Mouse (Mus musculus) embryonic fibroblast, embryonic 13.5 days (primary cell): ENCODE data around the gene Psmb3. TPM values are rescaled to one million over a fixed set of nuclear protein-coding genes. Genes with fewer than 3 reads are reported as not detected.

Experiments
- H3K27ac ChIP-seq: 2 replicates; pipeline ENCODE4 v1.5.1; 2012; ENCODE audit warnings: low read length, control low read depth, inconsistent platforms; ENCODE audit not compliant: insufficient read depth
- H3K4me1 ChIP-seq: 2 replicates; pipeline ENCODE4 v1.6.1; 2011; ENCODE audit warnings: low read length; ENCODE audit not compliant: control insufficient read depth, insufficient read depth
- H3K4me3 ChIP-seq: 2 replicates; pipeline ENCODE4 v1.5.1; 2011; ENCODE audit warnings: mild to moderate bottlenecking, control low read depth, low read length; ENCODE audit not compliant: insufficient read depth
- CTCF ChIP-seq: IDR thresholded peaks from 2 replicates; pipeline ENCODE4 v1.5.1; 2011; ENCODE audit warnings: mild to moderate bottlenecking, control low read depth, low read length, moderate library complexity, borderline replicate concordance; ENCODE audit not compliant: insufficient read depth
- POLR2A ChIP-seq: IDR thresholded peaks from 2 replicates; pipeline ENCODE4 v1.6.1; 2011; ENCODE audit warnings: low read depth, mild to moderate bottlenecking, control low read depth, low read length, moderate library complexity
- polyA plus RNA-seq: library from polyadenylated mRNA; stranded (reverse); fragments of >200 nt; gene quantifications from 2 replicates; pipeline ENCODE4 v1.2.4, GENCODE M21; 2011; ENCODE audit warnings: low read depth; ENCODE audit not compliant: missing spikeins, insufficient read length

Psmb3 gene
- polyA plus RNA-seq, 1 experiment = 229 TPM

GRCm38 (mm10) chr11:97745331-97745721 lies 42.1 kb downstream of the Psmb3 start:
- Histone ChIP-seq H3K27ac (no peak overlapping the region), H3K4me3 (no peak overlapping the region), H3K4me1 (peaks cover 16% of the 10 kb centered on the region)
- no peak for TF ChIP-seq CTCF

GRCm38 (mm10) chr11:97747773-97748172 lies 44.6 kb downstream of the Psmb3 start:
- TF ChIP-seq CTCF (no peak), POLR2A (no peak)
- H3K4me1 ChIP-seq = peaks cover 8% of the 10 kb centered on the region
- H3K27ac ChIP-seq = no peak overlapping the region

GRCm38 (mm10) chr11:97748496-97748895 lies 45.3 kb downstream of the Psmb3 start:
- H3K4me1 ChIP-seq = peaks cover 4% of the 10 kb centered on the region
- TF ChIP-seq POLR2A (no peak), CTCF (no peak)

More at GRCm38 (mm10) chr11:97747773-97748172, 44.6 kb downstream of the Psmb3 start:
- H3K4me3 ChIP-seq = no peak overlapping the region

GRCm38 (mm10) chr11:97753277-97753676 lies 50.1 kb downstream of the Psmb3 start:
- Histone ChIP-seq H3K4me1 (peaks cover 4% of the 10 kb centered on the region), H3K27ac (no peak overlapping the region), H3K4me3 (no peak overlapping the region)
- TF ChIP-seq POLR2A (no peak), CTCF (no peak)

More at GRCm38 (mm10) chr11:97748496-97748895, 45.3 kb downstream of the Psmb3 start:
- no peak overlapping the region for H3K27ac ChIP-seq
- no peak overlapping the region for H3K4me3 ChIP-seq

- Histone ChIP-seq H3K4me3 (no peak overlapping the region), H3K27ac (no peak overlapping the region), H3K4me1 (no peaks in the 10 kb centered on the region)
- TF ChIP-seq POLR2A (no peak), CTCF (no peak)
These were observed 54.9 kb downstream of the Psmb3 start for GRCm38 (mm10) chr11:97758125-97758524.

- Histone ChIP-seq H3K27ac (no peak overlapping the region), H3K4me1 (no peaks in the 10 kb centered on the region), H3K4me3 (no peak overlapping the region)
- TF ChIP-seq CTCF (no peak), POLR2A (no peak)
These were observed 55.7 kb downstream of the Psmb3 start for GRCm38 (mm10) chr11:97758942-97759341.

GRCm38 (mm10) chr11:97761638-97762037 lies 58.4 kb downstream of the Psmb3 start:
- H3K4me3 ChIP-seq = no peak overlapping the region
- no peaks in the 10 kb centered on the region; the same call in 1 of the 2 replicates for H3K4me1 ChIP-seq
- H3K27ac ChIP-seq = no peak overlapping the region
- TF ChIP-seq CTCF (no peak), POLR2A (no peak)

Other genes starting within 250 kb of the Psmb3 start
- gene 4933428G20Rik, start 203.1 kb upstream of the Psmb3 start, polyA plus RNA-seq = not detected in 2 replicates
- gene Srcin1, start 127.2 kb upstream of the Psmb3 start, polyA plus RNA-seq = 0.18 TPM in 1 of 2 replicates, not detected in the other
- 1.4 and 2.1 TPM in 2 replicates for gene Epop, start 73.7 kb upstream of the Psmb3 start, polyA plus RNA-seq
- 16.2 and 18.0 TPM in 2 replicates for gene Mllt6, start 40.0 kb upstream of the Psmb3 start, polyA plus RNA-seq
- gene Cisd3, start 17.6 kb upstream of the Psmb3 start, polyA plus RNA-seq = 39.9 and 42.5 TPM in 2 replicates
- 42.3 and 54.0 TPM in 2 replicates for gene Pcgf2, start 2.9 kb upstream of the Psmb3 start, polyA plus RNA-seq
- 40.7 and 42.6 TPM in 2 replicates for gene Pip4k2b, start 41.3 kb downstream of the Psmb3 start, polyA plus RNA-seq
- 14.0 and 16.4 TPM in 2 replicates for gene Cwc25, start 63.2 kb downstream of the Psmb3 start, polyA plus RNA-seq
- not detected in 2 replicates for gene 1700001P01Rik, start 72.5 kb downstream of the Psmb3 start, polyA plus RNA-seq
- 548 and 603 TPM in 2 replicates for gene Rpl23, start 79.0 kb downstream of the Psmb3 start, polyA plus RNA-seq
- 243 and 284 TPM in 2 replicates for gene Lasp1, start 95.6 kb downstream of the Psmb3 start, polyA plus RNA-seq
- 4.8 and 7.2 TPM in 2 replicates for gene B230217C12Rik, start 137.4 kb downstream of the Psmb3 start, polyA plus RNA-seq
- 0.53 and 1.4 TPM in 2 replicates for gene Fbxo47, start 180.8 kb downstream of the Psmb3 start, polyA plus RNA-seq